Mouse (Mus musculus): Measurements from ENCODE around the gene Acot3.
"Not testable (repeated sequence)": the region's sequence is repeated elsewhere in the genome, so short reads cannot be mapped to it uniquely, and the experiment has no call there.

Gene Acot3

DNA sequence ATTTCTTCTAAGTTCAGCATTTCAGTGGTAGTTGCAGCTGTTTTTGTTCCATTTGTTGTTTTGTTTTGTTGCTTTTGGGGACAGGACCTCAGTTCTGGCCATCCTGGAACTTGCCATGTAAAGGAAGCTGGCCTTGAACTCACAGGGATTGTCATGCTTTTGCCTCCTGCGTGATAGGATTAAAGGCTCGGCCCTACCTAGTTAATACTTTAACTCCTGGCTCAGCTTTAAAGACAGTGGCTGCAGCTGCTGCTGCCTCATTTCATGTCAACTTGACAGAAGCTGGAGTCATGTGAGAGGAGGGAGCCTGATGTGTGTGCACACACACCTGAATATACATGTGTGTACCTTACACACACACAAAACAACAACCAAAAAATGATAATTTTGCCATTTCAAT, 7.9 kb upstream of the Acot3 start:
- no peak for DNase-seq

DNA sequence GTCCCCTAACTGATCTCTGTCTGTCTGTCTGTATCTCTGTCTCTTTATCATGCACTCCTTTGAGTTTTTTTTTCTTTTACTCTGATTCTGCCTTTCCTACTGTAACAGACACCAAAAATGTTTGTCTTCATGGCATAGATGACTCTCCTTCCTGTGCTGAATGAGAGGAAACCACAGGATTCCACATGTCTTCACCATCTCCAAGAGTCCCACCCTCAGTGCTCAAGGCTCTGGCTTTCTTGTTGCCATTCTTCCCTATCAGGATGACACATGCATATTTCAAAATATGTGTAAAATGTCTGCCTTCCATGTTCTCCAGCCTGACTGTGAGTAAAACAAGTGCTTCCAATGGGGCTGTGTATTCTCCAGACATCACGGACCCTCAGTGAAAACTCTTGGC, 5.0 kb upstream of the Acot3 start:
- no peak for DNase-seq

DNA sequence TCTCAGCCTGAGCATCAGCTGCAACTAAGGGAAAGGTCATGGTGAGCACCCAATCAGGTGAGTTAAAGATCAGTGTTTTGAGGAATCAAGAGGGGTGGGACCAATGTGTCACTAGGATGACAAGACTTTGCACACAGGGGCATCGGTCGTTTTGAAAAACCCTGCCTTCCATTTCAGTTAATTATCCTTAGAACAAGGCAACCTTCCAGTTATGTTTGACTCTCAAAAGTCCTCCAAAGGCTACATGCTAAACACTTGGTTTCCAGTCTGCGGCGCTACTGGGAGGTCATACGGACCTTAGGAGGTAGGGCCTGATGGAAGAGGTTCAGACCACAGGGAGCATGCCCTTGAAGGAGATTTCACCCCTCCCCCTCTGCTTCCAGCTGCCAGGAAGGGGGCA, 1.2 kb upstream of the Acot3 start:
- not testable (repeated sequence) for DNase-seq

DNA sequence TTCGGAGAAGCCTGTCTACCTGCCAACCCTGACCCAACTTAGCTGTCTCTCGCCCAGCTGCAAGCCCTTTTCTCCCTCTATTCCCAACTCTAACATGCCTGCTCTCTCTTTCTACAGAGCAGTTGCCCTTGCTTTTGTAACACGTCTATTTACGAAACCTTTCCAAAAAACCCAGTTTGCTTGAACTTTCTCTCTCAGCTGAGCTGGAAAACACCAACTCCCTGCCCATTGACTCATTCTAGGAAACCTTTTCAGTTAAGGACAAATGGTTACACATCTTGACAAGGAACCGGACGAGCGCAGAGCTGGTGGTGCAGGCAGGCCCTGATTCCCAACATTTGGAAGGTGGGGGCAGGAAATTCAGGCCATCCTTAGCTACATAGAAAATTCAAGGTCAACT, 665 bp downstream of the Acot3 start:
- DNase-seq, result no peak

DNA sequence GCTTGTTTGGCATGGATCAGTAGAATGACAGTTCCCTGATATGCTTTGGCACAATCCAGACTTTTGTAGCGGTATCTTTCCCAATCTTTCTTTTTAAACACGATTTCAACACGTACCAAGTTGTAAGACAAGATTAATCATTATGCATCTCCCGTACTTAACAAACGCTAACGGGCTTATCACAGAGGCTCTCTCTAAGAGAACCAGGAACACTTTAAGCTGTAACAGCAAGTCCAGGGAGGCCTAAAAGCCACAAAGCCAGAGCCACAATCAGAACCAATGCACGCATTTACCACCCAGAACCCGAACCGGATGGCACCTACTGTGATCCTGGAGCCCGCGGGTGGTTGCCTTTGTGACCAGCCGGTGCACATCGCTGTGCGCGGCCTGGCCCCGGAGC, 1.2 kb downstream of the Acot3 start:
- DNase-seq, result no peak

DNA sequence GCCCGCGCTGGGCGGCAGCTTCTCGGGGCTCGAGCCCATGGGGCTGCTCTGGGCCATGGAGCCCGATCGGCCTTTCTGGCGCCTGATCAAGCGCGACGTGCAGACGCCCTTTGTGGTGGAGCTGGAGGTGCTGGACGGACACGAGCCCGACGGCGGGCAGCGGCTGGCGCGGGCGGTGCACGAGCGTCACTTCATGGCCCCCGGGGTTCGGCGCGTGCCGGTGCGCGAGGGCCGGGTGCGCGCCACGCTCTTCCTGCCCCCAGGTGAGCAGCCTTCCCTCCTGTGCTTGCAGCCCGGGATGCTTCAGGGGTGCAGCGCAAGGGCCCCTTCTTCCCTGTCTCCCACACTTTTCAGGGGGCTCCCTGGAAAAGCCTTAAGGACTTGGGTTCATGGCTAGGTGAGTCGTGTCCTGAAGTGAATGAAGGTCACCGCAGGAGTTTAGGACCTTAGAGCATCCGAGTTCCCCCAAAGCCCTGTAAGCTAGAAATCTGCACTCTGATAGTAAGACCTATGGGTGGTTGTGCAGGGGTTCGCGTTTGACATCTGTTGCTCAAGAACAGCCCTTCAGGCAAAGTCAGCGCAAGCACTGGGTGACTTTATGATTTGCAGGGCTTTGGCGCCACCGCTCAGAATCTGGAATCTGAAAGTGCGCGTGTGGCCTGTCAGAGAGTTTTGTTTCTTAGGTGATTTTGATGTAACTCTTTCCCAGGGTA, 1.9 kb downstream of the Acot3 start:
- no peak for DNase-seq

DNA sequence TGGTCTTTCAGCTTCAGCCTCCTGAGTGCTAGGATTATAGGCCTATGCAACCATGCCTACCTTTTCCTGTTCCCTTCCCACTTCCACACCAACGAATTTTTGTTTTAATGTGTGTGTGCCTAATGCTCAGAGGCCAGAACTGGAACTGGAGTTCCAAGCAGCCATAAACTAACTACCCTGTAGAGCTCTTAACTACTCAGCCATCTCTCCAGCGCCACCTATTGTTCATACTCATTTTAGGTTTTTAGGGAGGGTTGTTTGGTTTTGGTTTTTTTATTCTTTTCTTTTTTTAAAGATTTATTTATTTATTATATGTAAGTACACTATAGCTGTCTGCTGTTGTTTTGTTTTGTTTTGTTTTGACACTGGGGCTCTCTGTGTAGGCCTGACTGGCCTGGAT, 9.0 kb downstream of the Acot3 start:
- no peak for DNase-seq

DNA sequence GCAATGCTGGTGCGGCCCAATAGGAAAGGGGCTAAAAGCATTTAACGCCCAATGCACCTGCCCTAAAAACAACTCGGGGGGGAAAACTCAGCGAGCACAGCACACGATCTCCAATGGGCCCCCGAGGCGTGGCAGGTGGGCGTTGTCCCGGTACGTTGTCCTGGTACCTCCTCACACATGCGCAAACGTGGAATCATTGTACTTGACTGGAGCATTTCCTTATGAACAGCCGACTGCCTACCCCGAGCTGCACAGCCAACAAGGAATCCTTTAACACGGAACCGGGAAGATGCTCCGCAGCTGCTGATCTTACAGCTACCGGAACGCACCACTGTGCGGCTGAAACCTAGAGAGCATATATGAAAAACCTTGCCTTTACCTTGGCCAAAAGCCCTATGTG, 10.4 kb downstream of the Acot3 start:
- no peak for DNase-seq

DNA sequence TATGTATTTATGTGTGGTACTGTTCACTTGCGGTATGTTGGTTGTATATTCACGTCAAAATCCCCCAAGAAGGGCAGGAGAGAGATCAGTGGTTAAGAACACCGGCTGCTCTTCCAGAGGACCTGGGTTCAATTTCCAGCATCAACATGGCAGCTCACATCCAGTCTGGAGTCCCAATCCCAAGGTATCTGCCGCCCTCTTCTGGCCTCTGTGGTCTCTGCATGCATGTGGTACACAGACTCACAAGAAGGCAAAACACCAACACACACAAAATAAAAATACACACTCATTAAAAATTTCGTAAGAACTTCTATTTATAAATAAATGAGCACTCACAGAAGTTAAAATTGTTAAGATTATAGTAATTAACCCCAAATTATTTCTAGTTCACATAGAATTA, 11.3 kb downstream of the Acot3 start:
- no peak for DNase-seq

DNA sequence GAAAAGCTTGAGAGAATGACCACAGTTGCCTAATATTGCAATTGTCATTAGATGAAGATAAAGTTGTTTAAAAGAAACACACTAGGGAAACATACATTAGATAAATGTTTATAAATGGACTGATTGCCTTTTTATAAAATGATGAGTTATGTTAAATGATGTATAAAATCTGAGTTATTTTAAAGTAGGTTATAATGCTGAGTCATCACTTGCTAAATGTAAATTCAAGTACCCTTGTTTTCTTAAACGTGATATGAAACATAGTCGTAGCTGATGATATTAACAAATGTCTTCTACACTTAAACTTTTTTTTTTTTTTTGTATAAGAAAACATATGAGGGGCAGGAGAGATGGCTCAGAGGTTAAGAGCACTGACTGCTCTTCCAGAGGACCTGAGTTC, 11.9 kb downstream of the Acot3 start:
- no peak for DNase-seq

DNA sequence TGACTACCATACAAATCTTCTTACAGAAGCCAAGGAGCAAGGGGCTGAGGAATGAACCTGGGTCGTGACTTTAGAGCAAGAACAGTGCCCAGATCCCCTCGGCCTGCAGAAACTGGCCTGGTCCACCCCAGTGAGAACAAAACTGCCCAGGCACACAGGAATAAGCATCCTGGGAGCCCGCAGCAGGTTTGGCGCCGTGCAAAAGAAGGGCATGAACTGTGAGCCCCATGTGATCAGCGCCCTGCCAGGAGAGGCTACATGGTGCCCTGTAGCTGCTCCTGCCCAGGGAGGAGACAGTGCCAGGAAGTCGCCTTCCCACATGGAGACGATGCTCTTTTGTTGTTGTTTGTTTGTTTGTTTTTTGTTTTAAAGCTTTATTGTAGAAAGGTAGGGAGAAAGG, 12.7 kb downstream of the Acot3 start:
- no peak for DNase-seq

DNA sequence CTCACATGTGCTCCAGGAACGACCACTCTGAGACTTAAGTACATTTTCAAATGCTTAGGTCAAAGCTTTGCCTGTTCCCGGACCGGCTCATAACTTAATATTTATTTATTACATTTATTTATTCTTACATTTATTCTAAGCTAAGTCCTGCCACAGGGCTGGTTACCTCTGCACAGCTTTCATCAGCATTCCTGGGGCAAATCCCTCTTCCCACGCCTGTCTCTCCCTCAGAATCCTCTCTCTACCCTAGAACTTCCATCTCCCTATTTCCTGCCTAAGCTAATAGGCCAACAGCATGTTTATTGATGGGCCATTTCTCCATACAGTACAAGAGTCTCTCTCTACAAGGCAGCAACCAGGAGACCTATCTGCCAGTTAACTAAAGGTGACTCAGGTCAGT, 15.8 kb downstream of the Acot3 start:
- DNase-seq, result no peak

DNA sequence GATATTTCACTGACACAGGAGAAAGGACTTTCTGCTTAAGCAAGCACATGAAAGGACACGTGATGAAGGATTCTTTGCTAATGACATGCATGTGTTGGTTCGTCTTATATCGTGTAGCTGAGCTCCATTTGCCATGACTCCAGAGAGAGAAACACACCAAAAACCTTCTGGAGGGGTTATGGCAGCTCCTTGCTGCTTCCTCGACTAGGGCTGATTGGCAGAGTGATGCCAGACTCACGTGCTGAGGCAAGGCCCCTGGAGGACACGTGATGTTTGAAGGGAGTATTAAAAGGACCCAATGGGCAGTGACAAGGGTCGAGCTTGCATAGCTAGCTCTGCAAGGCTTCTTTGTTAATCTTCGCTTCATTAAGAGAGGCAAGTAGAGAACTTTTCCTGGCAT, 16.4 kb downstream of the Acot3 start:
- DNase-seq, result no peak

DNA sequence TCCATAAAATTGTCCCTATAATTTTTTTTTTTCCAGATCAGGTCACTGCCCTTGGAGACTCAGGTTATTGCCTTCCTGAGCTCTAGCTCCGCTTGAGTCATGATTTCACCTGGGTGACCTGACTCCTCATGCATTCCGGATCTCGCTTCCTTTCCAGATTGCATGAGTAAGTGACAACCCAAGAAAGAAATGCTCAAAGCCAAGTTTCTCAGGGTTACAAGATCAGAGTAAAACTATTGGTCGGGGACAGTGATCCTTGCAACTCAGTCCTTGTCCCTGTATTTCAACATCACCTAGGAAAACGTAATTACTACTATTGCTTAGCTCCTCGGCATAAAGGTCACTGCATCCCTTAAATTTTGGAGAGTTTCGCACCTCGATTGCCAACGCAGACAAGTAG, 17.0 kb downstream of the Acot3 start, which contains the start of gene Acot5:
TSS of gene Acot5 (plus strand) at position 340 of the 400 bp plus-strand sequence.
- no peak for DNase-seq

DNA sequence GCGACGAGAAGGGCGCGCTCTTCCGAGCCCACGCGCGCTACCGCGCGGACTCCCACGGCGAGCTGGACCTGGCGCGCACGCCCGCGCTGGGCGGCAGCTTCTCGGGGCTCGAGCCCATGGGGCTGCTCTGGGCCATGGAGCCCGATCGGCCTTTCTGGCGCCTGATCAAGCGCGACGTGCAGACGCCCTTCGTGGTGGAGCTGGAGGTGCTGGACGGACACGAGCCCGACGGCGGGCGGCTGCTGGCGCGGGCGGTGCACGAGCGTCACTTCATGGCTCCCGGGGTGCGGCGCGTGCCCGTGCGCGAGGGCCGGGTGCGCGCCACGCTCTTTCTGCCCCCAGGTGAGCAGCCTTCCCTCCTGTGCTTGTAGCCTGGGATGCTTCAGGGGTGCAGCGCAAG, 17.6 kb downstream of the Acot3 start:
- peak; percentile 51 for DNase-seq

DNA sequence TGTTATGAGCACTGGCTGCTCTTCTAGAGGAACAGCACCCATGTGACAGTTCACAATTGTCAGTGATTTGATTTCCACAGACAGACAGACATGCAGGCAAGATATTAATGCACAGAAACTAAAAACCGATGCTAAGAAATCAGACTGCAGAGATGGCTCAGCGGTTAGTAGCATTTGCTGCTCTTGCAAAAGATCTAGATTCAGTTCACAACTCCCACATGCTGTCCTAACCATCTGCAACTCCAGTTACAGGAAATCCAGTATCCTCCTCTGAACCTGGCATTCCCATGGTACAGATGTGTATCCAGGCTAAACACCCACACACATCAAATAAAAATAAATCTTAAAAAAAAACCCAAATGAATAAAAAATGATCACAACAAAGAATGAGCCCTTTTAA, 19.8 kb downstream of the Acot3 start:
- no peak for DNase-seq

DNA sequence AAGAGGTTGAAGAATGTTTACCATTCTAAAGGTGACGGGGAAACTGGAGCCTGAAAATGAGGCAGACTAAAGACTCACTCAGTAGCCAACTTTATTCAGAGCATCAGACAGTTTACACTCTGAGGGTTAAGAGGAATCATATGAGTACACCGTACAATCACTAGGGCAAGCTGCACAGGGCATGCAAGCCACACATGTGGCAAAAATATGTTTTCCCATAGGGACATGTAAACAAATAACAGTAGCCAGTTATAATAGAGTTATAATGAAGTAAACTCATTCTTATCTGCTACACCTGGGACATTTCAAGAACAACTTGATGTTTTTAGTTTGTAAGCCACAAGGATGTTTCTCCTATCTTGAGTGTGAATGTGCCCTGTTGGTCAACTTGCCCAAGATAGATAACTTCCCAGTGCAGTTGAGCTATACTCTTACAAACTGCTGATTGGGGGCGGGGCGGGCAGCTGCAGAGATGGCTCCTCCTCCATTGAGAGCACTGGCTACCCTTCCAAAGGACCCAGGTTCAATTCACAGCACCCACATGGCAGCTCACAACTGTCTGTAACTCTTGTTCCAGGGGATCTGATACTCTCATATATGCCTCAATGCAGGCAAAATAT, 25.5 kb downstream of the Acot3 start:
- DNase-seq, result no peak

DNA sequence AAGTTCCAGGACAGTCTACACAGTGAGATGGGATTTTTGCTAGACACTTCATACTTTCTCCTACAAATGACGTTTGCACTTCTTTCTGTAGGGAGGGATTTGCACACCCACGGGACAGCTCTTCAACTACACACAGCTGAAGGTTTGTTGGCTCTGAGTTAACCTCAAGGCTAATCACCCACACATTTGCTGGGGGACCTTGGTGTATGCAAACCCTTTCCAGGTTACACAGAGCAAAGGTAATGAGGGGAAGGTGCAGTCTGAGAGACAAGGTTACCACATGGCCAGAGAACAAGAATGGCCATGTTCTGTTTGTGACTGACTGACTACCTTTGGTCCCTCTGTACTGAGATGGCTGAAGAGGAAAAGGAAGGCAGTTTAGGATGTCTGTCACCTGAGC, 31.9 kb downstream of the Acot3 start:
- DNase-seq, result no peak

DNA sequence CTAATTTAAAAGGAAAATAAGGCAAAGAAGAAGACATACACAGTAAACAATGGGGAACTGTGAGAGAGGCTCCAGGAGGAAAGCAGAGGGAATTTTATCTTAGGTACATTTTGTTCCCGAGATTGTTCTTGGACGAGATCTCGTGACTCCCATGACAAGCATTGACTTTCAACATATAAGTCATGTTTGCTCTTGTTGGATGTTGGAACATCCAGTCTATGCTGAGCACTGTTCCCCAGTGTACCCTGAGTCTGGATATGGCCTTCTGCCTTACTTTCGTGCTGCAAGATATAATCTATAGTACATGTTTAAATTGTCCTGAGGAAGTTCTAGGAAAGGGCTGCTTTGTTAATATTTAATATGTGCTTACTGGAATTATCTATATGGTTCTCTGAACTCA, 32.6 kb downstream of the Acot3 start:
- DNase-seq, result no peak

DNA sequence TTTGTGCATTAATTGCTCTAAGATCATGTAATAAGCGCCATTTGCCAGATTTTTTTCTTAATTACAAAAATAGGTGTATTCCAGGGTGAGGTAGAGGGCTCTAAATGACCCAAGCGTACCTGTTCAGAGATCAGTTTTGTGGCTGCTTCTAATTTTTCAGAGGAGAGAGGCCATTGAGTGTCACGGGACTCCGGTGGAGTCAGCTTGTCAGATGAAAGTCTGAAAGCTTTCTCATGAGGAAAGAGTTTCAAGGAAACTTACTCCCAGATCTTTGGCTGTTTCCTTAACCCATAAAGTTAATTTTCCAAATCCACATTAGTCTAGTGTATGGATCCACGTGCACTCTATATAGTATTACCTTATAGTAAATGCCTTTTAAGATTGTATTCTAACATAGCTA, 42.7 kb downstream of the Acot3 start:
- DNase-seq, result not testable (repeated sequence)

DNA sequence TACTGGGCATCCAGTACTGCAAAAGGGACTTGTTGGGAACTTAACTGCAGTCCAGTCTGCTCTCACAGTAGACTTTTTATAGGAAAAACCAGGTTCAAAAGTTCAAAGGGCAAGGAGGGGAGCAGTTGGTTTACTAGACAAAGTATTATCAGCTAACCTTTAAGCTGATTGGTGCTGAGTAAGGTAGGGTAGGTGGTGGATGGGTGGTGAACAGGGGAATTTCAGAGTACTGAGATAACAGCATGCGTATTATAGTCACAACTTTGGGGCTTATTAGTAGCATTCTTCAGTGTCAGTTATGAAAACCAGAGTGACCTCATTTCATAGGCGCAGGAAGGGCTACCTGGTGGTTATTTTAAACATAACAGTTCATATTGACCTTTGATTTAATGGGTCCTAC, 47.7 kb downstream of the Acot3 start:
- DNase-seq, result no peak

DNA sequence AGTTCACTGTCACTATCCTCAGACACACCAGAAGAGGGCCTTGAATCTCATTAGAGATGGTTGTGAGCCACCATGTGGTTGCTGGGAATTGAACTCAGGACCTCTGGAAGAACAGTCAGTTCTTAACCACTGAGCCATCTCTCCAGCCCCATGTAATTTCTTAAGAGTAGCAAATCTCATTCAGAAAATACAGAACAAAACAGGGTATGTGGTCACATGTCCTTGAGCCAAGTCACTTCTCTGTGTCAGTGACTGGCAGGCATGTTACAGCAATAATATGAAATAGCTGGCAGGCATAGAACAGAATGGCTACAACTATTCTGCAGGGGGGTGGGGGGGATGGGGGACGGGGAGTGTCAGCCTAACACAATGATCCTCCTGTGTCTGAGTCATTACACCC, 48.1 kb downstream of the Acot3 start:
- no peak for DNase-seq

DNA sequence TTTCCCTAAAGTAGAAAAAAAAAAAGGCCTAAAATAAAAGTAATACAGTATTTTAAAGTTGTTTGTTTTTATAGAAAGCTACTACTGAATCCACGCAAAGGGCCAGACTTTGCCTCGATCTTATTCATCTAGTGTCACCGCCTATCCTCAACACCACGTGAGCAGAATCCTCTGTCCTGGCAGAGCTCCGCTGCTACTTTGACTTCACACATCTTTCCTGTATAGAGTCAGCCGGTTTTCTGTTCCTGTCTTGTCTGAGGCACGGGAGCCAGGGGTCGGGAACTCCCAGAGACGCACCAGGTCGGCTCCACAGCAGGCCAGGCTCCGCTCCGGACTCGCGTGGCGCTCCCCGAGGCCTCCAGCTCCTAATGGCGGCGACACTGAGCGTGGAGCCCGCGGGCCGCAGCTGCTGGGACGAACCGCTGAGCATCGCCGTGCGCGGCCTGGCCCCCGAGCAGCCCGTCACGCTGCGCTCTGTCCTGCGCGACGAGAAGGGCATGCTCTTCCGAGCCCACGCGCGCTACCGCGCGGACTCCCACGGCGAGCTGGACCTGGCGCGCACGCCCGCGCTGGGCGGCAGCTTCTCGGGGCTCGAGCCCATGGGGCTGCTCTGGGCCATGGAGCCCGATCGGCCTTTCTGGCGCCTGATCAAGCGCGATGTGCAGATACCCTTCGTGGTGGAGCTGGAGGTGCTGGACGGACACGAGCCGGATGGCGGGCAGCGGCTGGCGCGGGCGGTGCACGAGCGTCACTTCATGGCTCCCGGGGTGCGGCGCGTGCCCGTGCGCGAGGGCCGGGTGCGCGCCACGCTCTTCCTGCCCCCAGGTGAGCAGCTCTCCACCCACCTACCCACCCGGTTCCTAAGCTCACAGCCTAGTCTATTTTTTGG, 48.9 kb downstream of the Acot3 start, which contains the start of gene Acot6:
TSS of gene Acot6 (plus strand) at position 51 of the 889 bp plus-strand sequence.
- peak; percentile 52 for DNase-seq

DNA sequence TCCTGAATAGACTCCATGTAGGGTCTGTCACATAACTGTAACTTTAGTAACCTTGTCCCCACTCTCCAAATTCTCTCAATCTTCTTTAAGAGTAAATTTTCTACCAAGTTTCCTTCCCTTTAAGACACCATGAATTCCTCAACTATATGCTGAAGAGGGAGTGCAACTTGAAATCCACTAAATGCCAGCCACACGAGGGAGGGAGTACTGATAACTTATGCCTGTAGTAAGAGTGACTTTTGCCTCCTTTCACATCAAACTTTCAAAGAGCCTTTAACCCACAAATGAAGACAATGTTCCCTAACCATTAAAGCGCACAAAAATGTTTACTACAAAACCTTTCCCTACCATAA, 49.5 kb downstream of the Acot3 start:
- no peak for DNase-seq
